Mouse (Mus musculus) urinary bladder, adult 2 months (tissue): Measurements from ENCODE around the gene Ntf3. TPM values are rescaled to one million over a fixed set of nuclear protein-coding genes. Genes with fewer than 3 reads are reported as not detected.
A peak's percentile ranks its signal among the peaks of the same experiment; 100 is the strongest.

Experiments
- DNase-seq: peaks from one replicate; pipeline ENCODE4 v3.0.0; 2022; ENCODE audit warnings: low spot score
- polyA plus RNA-seq: library from polyadenylated mRNA; depleted of rRNA; stranded (reverse); fragments of >200 nt; gene quantifications from 2 replicates; pipeline ENCODE4 v1.2.3, GENCODE M21; 2012

The Ntf3 gene
- polyA plus RNA-seq, 1 experiment = 20.6 TPM

DNA sequence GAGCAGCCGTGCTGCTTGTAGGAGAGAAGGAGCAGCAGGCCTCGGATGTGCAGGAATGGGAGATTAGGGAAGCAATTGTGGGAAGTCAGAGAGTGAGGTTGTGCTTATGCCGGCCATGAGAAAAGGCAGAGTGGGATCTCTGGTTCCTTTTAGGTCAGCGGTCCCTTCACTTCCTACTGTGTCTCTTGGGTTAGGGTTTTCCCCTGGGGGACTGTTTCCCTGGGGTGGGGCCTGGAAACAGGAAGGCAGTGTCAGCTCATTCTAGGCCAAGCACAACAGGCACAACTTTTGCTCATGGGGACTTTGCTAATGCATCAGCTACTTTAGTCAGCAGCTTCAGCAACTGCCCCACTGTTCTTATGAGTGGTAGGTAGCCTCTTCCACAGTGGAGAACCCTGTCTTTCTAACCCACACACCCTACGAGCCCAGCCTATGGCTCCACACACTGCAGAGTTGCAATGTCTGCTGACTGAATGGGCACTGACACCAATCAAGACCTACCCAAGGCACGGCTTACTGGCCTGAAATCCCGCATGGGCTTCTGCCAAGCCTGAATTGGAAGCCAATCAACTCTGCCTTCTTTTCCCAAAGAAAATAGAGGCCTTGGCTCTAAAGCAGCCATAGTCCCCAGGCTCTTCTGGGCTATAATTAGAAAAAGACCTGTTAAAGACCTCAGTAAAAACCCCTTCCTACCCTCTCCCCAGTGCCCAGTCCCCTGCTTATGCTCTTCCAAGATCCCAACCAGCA is 60.5 kb downstream of the Ntf3 start:
- no peak for DNase-seq

DNA sequence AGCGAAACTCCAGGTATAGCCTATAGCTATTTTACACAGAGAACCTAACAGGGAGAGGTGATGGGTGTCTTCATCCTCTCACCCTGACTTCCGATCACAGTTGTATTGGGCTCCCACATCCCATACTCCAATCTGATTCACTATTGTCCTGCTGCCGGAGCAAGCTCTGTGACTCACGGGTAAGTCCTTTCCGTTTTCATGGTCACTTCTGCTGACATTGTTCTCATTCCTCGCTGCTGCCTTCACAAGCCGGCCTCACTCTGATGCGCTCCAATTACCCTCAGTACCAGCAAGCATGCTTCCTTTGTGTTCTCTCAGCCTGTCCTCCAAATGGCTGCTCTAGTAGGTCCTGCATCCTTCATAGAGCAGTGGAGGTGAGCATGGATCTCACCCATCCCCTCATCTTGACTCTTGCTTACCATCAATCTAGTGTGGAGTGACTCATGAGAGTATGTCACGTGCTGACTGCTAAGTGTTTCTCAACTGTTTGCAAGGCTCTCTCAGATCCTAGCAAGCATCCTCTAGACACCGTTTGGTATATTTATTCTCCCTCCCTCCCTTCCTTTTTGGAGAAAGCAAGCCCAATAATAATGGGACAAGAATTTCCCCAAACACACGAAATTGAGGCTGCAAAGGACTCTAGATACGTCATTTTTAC is 61.5 kb downstream of the Ntf3 start:
- no peak for DNase-seq

DNA sequence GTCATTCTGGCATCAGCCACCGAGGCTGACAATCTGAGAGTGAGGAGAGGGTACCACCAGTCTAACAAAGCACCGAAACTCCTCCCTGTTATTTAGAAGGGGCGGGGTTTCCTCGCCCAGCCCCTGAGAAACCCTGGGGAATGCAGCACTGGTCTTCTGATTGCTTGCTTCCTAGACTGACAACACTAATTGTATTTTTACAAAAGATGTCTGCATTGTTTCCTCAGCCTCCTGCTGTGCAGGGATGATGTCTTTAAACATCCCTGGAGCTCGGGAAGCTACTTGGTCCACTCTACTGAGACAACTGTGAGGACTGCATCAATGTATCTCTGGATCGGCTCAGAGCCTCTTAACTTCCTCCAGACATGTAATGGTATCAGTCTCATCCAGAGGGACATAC is 64.1 kb downstream of the Ntf3 start:
- no peak for DNase-seq

DNA sequence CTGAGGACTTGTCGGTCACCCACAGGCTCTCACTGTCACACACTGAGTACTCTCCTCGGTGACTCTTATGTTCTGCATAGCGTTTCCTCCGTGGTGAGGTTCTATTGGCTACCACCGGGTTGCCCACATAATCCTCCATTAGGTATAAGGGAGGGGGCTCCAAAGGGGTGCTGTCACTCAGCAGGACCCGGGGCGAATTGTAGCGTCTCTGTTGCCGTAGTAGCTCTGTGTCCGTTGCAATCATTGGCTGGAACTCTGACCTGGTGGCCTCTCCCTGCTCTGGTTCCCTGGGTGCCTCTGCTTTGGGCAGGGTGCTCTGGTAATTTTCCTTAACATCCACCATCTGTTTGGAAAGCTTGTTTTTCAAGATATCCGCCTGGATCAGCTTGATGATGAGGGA is 64.7 kb downstream of the Ntf3 start:
- no peak for DNase-seq

DNA sequence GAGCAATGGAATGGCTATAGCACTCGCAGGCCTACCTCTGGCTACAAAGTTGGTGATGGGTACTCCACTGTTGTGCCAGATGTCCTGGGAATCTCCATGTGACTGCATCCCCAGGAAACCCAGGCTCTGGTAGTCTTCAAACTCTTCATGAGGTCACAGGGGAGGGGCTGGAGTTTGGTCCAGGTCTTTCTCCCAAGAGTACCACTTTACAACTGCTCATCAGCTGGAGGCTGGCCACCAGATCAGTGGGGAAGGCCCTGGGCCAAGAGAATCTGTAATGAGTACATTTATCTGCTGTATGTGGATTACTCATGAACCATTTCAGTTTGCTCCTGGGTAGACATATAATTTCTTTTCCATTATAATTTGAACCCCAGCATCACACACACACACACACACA is 66.1 kb downstream of the Ntf3 start:
- DNase-seq = no peak

GRCm38 (mm10) chr6:126097471-126097870 is 69.2 kb downstream of the Ntf3 start:
- no peak for DNase-seq

DNA sequence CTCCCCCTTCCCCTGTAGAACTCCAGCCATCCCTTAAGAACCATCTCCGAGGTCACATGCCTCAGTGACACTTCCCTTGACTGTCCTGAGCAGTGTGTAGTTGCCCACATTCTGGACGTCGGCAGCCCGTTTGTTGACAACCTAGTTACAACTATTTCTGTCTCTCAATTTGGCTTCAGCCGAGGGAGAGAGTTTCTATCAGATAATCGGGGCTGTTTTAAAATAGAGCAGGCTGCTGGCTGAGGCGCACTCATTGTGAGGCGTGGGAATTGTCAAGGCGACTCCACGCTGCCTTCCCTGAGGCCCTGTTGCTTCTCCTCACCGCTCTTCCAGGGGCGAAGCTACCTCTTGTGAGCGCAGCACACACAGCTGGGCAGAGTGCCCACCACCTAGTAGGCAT is 70.6 kb downstream of the Ntf3 start:
- no peak for DNase-seq

- DNase-seq = no peak
Measured at GRCm38 (mm10) chr6:126095041-126095440, 71.7 kb downstream of the Ntf3 start.

GRCm38 (mm10) chr6:126092026-126092425 is 74.7 kb downstream of the Ntf3 start:
- no peak for DNase-seq

- DNase-seq = no peak
Measured at GRCm38 (mm10) chr6:126090063-126090462, 76.6 kb downstream of the Ntf3 start.

DNA sequence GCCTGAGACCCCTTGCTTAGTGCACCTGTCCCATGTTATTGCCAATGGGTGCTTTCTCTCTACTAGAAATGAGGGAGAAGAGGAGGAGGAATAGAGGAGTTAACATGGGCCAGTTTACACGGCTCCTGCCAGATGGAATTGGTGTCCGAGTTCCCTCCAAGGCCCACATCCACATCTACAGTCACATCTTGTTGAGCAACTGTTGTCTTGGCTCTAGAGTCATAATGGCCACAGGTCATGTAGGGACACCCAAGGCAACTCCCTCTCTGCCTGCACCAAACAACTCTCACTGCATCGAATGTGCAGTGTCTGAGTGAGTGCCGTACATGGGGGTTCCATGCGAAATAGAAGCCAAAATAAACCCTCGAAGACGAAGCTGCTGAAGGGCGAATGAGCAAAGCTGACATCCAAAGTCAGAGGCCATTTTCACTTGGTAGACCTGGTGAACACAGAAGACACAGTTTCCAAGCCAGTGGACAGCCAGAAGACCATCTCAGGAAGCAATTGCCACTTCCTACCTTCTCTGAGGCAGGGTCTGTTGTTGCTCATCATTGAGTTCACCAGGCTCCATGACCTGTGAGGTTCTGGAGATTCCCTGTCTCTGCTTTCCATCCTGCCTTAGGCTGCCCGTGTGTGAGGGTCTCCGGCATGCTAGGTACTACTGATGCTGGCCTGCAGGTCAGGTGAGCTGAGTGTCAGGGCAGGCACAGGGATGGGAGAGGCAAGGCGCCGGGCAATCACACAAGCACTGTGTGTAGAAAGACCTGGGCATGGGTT is 78.0 kb downstream of the Ntf3 start:
- DNase-seq = peak; percentile 11

DNA sequence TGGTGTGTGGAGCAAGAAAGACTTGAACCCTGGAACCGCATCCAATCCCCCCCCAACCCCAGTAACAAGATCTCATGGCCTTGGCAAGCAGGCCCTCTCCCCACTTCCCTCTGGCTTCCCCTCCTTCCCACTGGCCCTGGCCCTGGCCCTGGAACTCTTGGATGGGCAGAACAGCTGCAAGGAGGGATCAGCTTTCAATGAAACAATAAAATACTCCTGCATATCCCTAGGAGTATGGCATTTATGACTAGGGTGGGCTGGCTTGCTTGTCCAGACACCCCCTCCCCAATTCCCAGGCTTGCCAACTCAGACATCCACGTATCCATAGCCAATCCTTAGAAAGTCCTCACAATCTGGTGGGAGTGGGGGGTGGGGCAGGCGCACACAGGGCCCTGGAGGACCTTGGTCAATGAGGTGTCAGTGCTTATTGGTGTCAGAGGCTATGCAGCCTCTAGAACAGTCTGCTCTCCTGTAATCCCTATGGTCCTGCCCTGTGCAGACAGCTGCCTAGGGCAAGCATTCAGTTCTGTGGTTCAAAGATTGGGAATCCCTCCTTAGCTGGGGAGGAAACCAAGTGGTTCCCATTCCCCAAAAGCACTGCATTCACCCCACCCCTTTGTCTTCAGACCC is 80.3 kb downstream of the Ntf3 start:
- DNase-seq = peak; percentile 10

- no peak for DNase-seq
Measured at GRCm38 (mm10) chr6:126080531-126080930, 86.2 kb downstream of the Ntf3 start.

DNA sequence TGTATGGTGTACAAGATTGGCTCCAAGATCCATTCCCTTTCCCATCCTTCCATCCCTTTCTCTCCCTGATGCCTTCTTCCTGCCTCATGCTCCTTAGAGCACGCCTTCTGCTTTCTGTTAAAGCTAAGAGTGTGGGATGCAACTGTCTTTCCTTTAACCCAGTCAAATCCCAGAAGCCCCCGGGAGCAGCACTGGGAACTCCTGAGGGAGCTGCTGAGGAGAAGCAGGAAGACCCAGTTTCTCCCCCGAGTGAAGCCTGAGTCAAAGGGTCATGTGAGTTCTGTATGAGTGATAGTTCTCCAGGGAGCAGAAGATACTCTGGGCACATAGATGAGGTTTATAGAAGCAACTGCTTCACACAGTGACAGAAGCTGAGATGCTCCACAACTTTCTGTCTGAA is 109.0 kb downstream of the Ntf3 start:
- no peak for DNase-seq

- DNase-seq = no peak
Measured at GRCm38 (mm10) chr6:126053136-126053535, 113.6 kb downstream of the Ntf3 start.
